Mouse (Mus musculus) cerebellum, postnatal 10 days (tissue): ENCODE measurements around the gene Hoxa4.

Experiments
- DNase-seq, 2 experiments: peaks; one replicate each; pipeline ENCODE4 v3.0.0; 2021; ENCODE audit warnings: mixed read lengths in 2 of 2

Hoxa4 gene

GRCm38 (mm10) chr6:52216691-52217458, 25.3 kb upstream of the Hoxa4 start:
- DNase-seq, result peak in 1 of 2 experiments; percentile 50

- DNase-seq, result peak in 1 of 2 experiments; percentile 5
Observed at GRCm38 (mm10) chr6:52215771-52216535, 24.4 kb upstream of the Hoxa4 start.

DNA sequence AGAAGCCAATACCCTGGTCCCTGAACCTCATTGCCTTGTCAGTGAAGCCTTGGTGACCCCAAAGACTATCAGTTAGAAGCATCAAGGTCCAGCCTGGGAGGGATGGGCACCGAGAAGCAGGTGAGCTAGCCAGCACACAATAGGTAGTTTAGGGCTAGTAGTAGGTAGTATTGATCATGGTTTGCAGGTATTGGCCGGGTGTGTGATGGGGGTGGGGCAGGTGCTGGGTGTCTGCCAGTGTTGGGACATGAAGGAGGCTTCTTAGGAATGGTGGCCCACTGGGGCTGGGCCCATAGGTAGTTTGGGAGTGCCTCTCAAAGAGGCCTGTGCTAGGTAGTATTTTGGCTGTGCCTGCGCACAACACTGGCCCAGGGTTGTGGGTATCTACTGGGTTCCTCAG, 23.5 kb upstream of the Hoxa4 start:
- peak in 1 of 2 experiments; percentile 14 for DNase-seq

GRCm38 (mm10) chr6:52214271-52214670, 22.7 kb upstream of the Hoxa4 start:
- peak in 1 of 2 experiments; percentile 10 for DNase-seq

GRCm38 (mm10) chr6:52213119-52213986, 21.8 kb upstream of the Hoxa4 start, which contains the start of the genes Hoxa3 and Gm28308:
Hoxa3 (minus strand) TSS chr6:52213336.
Gm28308 (minus strand) TSS chr6:52213339.
- DNase-seq, result no peak

GRCm38 (mm10) chr6:52212556-52213118, 21.1 kb upstream of the Hoxa4 start:
- DNase-seq, result no peak

DNA sequence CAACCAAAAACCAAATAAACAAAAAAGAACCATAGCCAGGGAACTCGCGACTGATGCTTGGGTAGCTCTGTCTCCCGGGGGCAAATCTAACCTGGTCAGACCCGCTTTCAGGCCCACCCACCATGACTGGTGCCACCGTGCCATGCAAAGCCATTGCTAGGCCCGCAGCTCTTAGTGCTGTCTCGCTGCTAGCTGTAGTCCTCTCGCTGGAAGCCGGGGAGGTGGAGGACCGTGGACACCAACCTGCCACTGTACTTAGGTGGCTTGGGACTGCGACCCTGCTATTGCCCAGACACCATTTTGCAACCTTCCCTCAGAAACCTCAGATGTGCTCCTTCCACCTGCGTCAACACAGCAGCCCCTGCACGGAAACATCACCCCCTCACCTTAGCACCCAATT, 20.4 kb upstream of the Hoxa4 start:
- peak; percentile 16 to 38 for DNase-seq

DNA sequence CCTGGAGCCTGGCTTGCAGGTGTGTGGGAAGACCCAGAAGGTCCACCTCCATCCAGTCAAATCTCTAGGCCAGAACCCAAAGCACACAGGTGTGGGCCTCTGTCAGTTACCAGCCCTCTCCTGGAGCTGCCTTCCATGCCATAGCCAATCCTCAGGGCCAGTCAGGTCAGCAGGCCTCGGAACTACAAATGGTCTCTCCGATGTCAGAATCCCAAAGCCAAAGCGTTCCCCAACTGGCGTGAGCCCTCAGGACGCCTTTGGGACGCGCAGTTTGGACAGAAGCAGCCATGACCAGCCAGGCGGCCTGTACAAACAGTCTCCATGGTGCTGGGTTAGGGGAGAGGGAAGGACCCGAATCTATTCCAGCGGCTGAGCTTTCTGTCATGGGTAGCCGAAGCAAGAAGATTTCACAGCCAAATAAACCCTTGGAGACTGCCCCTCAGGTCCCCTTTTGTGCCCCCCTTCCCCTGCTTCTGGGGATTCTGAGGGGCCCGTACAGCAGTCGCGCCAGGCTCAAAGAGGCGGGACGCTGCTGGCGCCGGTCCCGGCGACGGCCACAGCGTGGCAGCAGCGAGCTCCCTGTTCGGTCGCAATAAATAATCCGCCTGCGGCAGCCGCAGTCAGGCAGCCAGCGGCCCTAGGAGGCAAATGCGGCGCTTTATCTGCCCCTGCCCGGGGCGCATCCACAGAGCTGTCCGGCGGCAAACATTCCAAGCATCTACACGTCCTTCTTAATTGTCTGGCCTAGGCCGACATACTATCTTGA, 19.8 kb upstream of the Hoxa4 start:
- peak; percentile 85 to 87 for DNase-seq

GRCm38 (mm10) chr6:52209685-52210046, 18.1 kb upstream of the Hoxa4 start:
- peak in 1 of 2 experiments; percentile 20 for DNase-seq

DNA sequence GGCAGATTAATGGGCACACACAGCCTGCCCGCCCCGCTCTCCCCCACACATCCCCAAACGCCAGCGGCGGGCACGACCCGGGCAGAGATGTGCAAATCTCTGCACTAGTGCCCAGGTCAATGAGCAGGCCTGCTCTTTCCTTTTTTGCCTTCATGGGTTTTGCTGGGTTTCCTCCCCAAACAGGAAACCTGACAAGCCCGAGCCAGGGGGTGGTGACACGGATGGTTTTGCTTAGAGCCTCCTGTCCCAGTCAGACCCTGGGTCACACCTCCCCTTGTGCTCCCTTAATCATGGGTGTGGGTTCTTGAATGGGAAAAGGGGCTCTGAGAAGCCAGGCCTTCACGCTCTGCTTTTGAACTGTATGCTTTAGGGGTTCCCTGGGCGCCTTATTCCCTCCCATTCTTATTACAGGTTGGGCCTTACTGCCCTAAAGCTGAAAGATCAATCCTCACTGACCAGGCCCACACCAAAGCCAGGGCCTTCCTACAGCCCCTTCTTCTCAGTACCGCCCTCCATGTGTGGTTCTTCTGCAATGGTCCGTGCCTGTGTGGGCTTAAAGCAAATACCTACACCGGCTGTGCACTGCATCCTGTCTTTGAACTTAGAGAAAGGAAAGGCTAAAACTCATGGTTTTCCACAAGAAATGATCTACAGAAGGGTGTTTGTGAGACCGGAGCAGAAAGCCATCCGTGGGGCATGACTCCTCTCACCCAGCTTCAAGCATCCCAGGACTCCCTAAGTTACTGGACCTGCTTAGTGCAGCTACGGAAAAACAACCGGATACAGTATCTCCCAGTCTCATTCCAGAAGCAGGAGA, 17.5 kb upstream of the Hoxa4 start:
- DNase-seq, result peak in 1 of 2 experiments; percentile 17

DNA sequence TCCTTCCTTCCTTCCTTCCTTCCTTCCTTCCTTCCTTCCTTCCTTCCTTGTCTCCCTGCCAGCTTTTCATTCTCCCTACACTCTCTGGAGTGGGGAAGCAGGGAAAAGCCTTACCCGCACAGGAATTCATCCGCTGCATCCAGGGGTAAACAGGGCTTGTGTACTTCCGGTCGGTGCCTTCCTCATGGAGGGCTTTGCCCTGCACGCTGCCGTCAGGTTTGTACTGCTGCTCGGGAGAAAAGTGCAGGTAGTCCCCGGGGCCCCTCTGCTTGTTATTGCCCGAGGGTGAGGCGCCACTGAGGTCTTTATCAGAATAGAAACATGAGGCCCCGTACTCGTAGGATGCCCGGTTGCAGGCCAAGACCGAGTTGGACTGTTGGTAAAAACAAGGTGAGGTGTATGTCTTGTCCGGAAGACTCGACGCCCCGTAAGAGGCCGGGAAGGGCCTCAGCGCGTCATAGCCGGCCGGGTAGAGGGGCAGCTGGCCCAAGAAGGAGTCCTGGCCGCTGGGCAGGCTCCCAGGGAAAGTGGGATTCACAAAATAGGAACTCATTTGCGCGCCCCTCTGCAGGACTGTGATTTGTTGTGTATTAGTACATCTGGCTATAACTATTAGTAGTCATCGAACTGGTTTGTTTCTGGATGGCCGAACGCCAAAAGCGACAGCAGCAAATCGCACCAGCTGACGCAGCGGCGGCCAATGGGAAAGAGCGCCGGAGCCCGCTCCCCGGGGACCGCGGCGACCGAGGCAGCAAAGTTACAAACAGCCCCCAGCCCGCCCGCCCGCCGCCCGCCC, 16.7 kb upstream of the Hoxa4 start, which contains the start of gene Hoxa6:
TSS of gene Hoxa6 (minus strand) at position 651 of the 796 bp plus-strand sequence.
- peak; percentile 35 to 36 for DNase-seq

- DNase-seq, result no peak
Observed at GRCm38 (mm10) chr6:52207684-52207976, 16.1 kb upstream of the Hoxa4 start.

GRCm38 (mm10) chr6:52206882-52207683, 15.5 kb upstream of the Hoxa4 start:
- DNase-seq, result no peak

- DNase-seq, result peak in 1 of 2 experiments; percentile 36
Observed at GRCm38 (mm10) chr6:52205638-52206621, 14.4 kb upstream of the Hoxa4 start.

DNA sequence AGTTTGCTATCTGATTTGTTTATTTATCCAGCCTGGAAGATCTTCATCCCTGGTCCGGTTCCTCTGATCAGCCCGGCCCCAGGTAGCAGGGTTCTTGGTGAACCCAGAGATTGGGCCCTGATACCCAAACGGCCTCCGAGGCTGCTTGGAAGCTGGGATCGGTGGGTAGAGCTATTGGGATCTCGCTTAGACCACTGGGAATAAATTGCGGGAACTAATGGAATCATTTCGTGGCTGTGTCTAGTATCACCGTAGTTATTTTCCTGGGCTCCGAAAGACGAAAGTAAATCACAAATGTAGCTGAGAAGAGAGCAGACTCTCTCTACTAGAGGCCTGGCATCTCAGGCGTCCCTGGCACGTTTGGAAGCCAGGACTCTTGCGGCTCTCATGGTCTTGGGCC, 13.7 kb upstream of the Hoxa4 start:
- DNase-seq, result peak in 1 of 2 experiments; percentile 36

- DNase-seq, result peak; percentile 67 to 71
Observed at GRCm38 (mm10) chr6:52204050-52204752, 12.6 kb upstream of the Hoxa4 start, which contains the start of gene Hoxa5. Hoxa5 (minus strand) TSS chr6:52204587.
